18 mouse cellular contexts compared by ENCODE assay signal in genomic region chr9:92586025-92586424, GRCm38 (mm10). TPM values are rescaled to one million over a fixed set of nuclear protein-coding genes. Genes with fewer than 3 reads are reported as not detected.
A peak's percentile ranks its signal among the peaks of the same experiment; 100 is the strongest.
DNase-seq lines count a peak whose midpoint lies in the region; ATAC-seq and TF ChIP-seq lines count a peak whose summit lies in the region.
"Had no signal": no experiment of that assay in that cellular context is flagged by ENCODE, and none has a peak within 500 bp of the region (broad histone marks: within the 10 kb centered on the region; RNA-seq: fewer than 3 reads in every experiment).

No protein-coding gene starts in this region.

- no peaks in the 10 kb centered on the region for H3K9me3 ChIP-seq in forebrain, embryonic 14.5 days (replicated peaks; ENCODE audit: control insufficient read depth, low read length)
- H3K9me3 ChIP-seq in forebrain, embryonic 10.5 days: no peaks in the 10 kb centered on the region
- no peaks in the 10 kb centered on the region for H3K9me3 ChIP-seq in hindbrain, embryonic 13.5 days
- no peaks in the 10 kb centered on the region for H3K9me3 ChIP-seq in hindbrain, embryonic 14.5 days (ENCODE audit: control insufficient read depth, low read length)
- no peaks in the 10 kb centered on the region for H3K9me3 ChIP-seq in midbrain, embryonic 13.5 days
- no peaks in the 10 kb centered on the region for H3K9me3 ChIP-seq in midbrain, postnatal 0 days (ENCODE audit: low read length)
- H3K9me3 ChIP-seq: embryonic facial prominence, embryonic 10.5 days; heart, embryonic 12.5 days; hindbrain, embryonic 12.5 days had no signal

- H3K36me3 ChIP-seq in forebrain, embryonic 14.5 days (ENCODE audit: control insufficient read depth, insufficient read depth, low read length): peaks cover 11% of the 10 kb centered on the region; the same call in 1 of the 2 replicates
- peaks cover 52% of the 10 kb centered on the region for H3K36me3 ChIP-seq in forebrain, embryonic 10.5 days (replicated peaks)
- peaks cover 19% of the 10 kb centered on the region for H3K36me3 ChIP-seq in hindbrain, embryonic 13.5 days
- H3K36me3 ChIP-seq in hindbrain, embryonic 14.5 days (replicated peaks; ENCODE audit: control insufficient read depth, insufficient read depth): peaks cover 20% of the 10 kb centered on the region; the same call in 1 of the 2 replicates
- peaks cover 12% of the 10 kb centered on the region for H3K36me3 ChIP-seq in midbrain, embryonic 13.5 days
- no peaks in the 10 kb centered on the region for H3K36me3 ChIP-seq in midbrain, postnatal 0 days (ENCODE audit: insufficient read depth, low read length)

- no peak overlapping the region for H3K27ac ChIP-seq in forebrain, embryonic 14.5 days (ENCODE audit: low read depth, low read length)
- H3K27ac ChIP-seq in forebrain, embryonic 10.5 days: no peak overlapping the region
- no peak overlapping the region for H3K27ac ChIP-seq in hindbrain, embryonic 13.5 days
- H3K27ac ChIP-seq in hindbrain, embryonic 14.5 days: no peak overlapping the region
- no peak overlapping the region for H3K27ac ChIP-seq in midbrain, embryonic 13.5 days
- H3K27ac ChIP-seq in midbrain, postnatal 0 days (ENCODE audit: low read depth, low read length): no peak overlapping the region
- H3K27ac ChIP-seq: embryonic facial prominence, embryonic 10.5 days; hindbrain, embryonic 12.5 days had no signal

- 59% methylated on average over 1 of the region's 1 CpGs for WGBS in forebrain, embryonic 14.5 days
- WGBS in forebrain, embryonic 10.5 days: 90% methylated on average over 1 of the region's 1 CpGs
- 57% methylated on average over 1 of the region's 1 CpGs for WGBS in hindbrain, embryonic 13.5 days
- 43% methylated on average over 1 of the region's 1 CpGs for WGBS in hindbrain, embryonic 14.5 days
- 36% methylated on average over 1 of the region's 1 CpGs for whole genome bisulfite sequencing in midbrain, embryonic 13.5 days
- 38% methylated on average over 1 of the region's 1 CpGs for WGBS in midbrain, postnatal 0 days

- no peaks in the 10 kb centered on the region for H3K4me1 ChIP-seq in forebrain, embryonic 14.5 days (ENCODE audit: control insufficient read depth, insufficient read depth, low read length)
- no peaks in the 10 kb centered on the region for H3K4me1 ChIP-seq in forebrain, embryonic 10.5 days
- no peaks in the 10 kb centered on the region for H3K4me1 ChIP-seq in hindbrain, embryonic 13.5 days (replicated peaks)
- H3K4me1 ChIP-seq in hindbrain, embryonic 14.5 days (replicated peaks; ENCODE audit: control insufficient read depth, insufficient read depth, low read length): no peaks in the 10 kb centered on the region
- H3K4me1 ChIP-seq in midbrain, embryonic 13.5 days (replicated peaks): 0 out of 2 replicates have a peak, but pooled peaks cover 2% of the 10 kb centered on the region
- H3K4me1 ChIP-seq in midbrain, postnatal 0 days (ENCODE audit: insufficient read depth, low read length): no peaks in the 10 kb centered on the region
- H3K4me1 ChIP-seq: hindbrain, embryonic 12.5 days had no signal

- no peak overlapping the region for H3K4me3 ChIP-seq in forebrain, embryonic 14.5 days (ENCODE audit: low read depth, low read length)
- H3K4me3 ChIP-seq in forebrain, embryonic 10.5 days: no peak overlapping the region
- H3K4me3 ChIP-seq in hindbrain, embryonic 13.5 days: no peak overlapping the region
- H3K4me3 ChIP-seq in hindbrain, embryonic 14.5 days (replicated peaks; ENCODE audit: low read length): no peak overlapping the region
- no peak overlapping the region for H3K4me3 ChIP-seq in midbrain, embryonic 13.5 days (replicated peaks)
- H3K4me3 ChIP-seq in midbrain, postnatal 0 days (ENCODE audit: low read depth, low read length): no peak overlapping the region
- H3K4me3 ChIP-seq: embryonic facial prominence, embryonic 10.5 days; heart, embryonic 12.5 days; hindbrain, embryonic 12.5 days had no signal

- ATAC-seq in forebrain, embryonic 14.5 days: 0 out of 2 replicates have a peak, but pooled peaks have one; percentile 34
- 0 out of 2 replicates have a peak, but pooled peaks have one; percentile 65 for ATAC-seq in hindbrain, embryonic 13.5 days (ENCODE audit: low FRiP score)
- no peak for ATAC-seq in hindbrain, embryonic 14.5 days (ENCODE audit: low FRiP score)
- ATAC-seq in midbrain, embryonic 13.5 days: peak; percentile 56; the same call in 1 of the 2 replicates
- peak; percentile 20; the same call in 1 of the 2 replicates for ATAC-seq in midbrain, postnatal 0 days (ENCODE audit: low FRiP score)
- ATAC-seq in megakaryocyte, adult 5-6 weeks (ENCODE audit: poor library complexity, severe bottlenecking): no peak
- ATAC-seq: activated CD4-positive, CD25-positive, alpha-beta regulatory T cell, adult 4 months; intestine, embryonic 16.5 days had no signal

- H3K9ac ChIP-seq in forebrain, embryonic 14.5 days (ENCODE audit: low read length): no peak overlapping the region
- no peak overlapping the region for H3K9ac ChIP-seq in hindbrain, embryonic 13.5 days
- no peak overlapping the region for H3K9ac ChIP-seq in hindbrain, embryonic 14.5 days
- no peak overlapping the region for H3K9ac ChIP-seq in midbrain, embryonic 13.5 days (replicated peaks)
- no peak overlapping the region for H3K9ac ChIP-seq in midbrain, postnatal 0 days (replicated peaks; ENCODE audit: low read length, poor library complexity, severe bottlenecking)
- H3K9ac ChIP-seq: heart, embryonic 12.5 days; hindbrain, embryonic 12.5 days had no signal

- DNase-seq in forebrain, embryonic 14.5 days (ENCODE audit: low spot score): no peak
- no peak for DNase-seq in forebrain, embryonic 10.5 days (ENCODE audit: extremely low spot score, low spot score)
- DNase-seq in hindbrain, embryonic 14.5 days (ENCODE audit: low spot score): no peak
- no peak for DNase-seq in midbrain, postnatal 0 days (ENCODE audit: low spot score)
- DNase-seq: adrenal gland, postnatal 14 days; cerebellum, adult 18-20 months; cerebellum, postnatal 10 days; gastrocnemius, postnatal 14 days; heart, postnatal 36 days had no signal

- no peak overlapping the region for H3K4me2 ChIP-seq in forebrain, embryonic 14.5 days (ENCODE audit: low read length)
- H3K4me2 ChIP-seq in hindbrain, embryonic 13.5 days: no peak overlapping the region
- H3K4me2 ChIP-seq in hindbrain, embryonic 14.5 days (replicated peaks): no peak overlapping the region
- H3K4me2 ChIP-seq in midbrain, embryonic 13.5 days (replicated peaks): no peak overlapping the region
- no peak overlapping the region for H3K4me2 ChIP-seq in midbrain, postnatal 0 days (ENCODE audit: low read depth, low read length, poor library complexity, severe bottlenecking)
- H3K4me2 ChIP-seq: heart, embryonic 12.5 days; hindbrain, embryonic 12.5 days had no signal

- no peaks in the 10 kb centered on the region for H3K27me3 ChIP-seq in forebrain, embryonic 14.5 days (replicated peaks; ENCODE audit: control insufficient read depth, insufficient read depth, low read length)
- no peaks in the 10 kb centered on the region for H3K27me3 ChIP-seq in forebrain, embryonic 10.5 days (ENCODE audit: poor library complexity, severe bottlenecking)
- H3K27me3 ChIP-seq in hindbrain, embryonic 13.5 days: no peaks in the 10 kb centered on the region
- no peaks in the 10 kb centered on the region for H3K27me3 ChIP-seq in hindbrain, embryonic 14.5 days (ENCODE audit: control insufficient read depth, insufficient read depth, low read length)
- H3K27me3 ChIP-seq in midbrain, embryonic 13.5 days: no peaks in the 10 kb centered on the region
- H3K27me3 ChIP-seq in midbrain, postnatal 0 days (ENCODE audit: insufficient read depth, low read length): no peaks in the 10 kb centered on the region
- H3K27me3 ChIP-seq: heart, embryonic 12.5 days; hindbrain, embryonic 12.5 days had no signal

- no peak for TF ChIP-seq CTCF in midbrain, postnatal 0 days (IDR thresholded peaks at IDR 0.05)

RNA-seq across cellular contexts. Expression of gene Plod2, which starts 44.0 kb away (rescaled TPM):
- 10.4 and 11.0 TPM in 2 replicates for polyA plus RNA-seq in forebrain, embryonic 14.5 days (2014; fragmentation: Nextera tagmentation; extraction: Ambion mirVana)
- polyA plus RNA-seq in forebrain, embryonic 10.5 days (2016; fragmentation: Nextera tagmentation; extraction: Ambion mirVana): 22.1 and 25.4 TPM in 2 replicates
- 16.0 and 17.0 TPM in 2 replicates for polyA plus RNA-seq in hindbrain, embryonic 13.5 days (2015; fragmentation: Nextera tagmentation; extraction: Ambion mirVana)
- 14.9 and 17.2 TPM in 2 replicates for polyA plus RNA-seq in hindbrain, embryonic 14.5 days (2014; fragmentation: Nextera tagmentation; extraction: Ambion mirVana)
- polyA plus RNA-seq in midbrain, embryonic 13.5 days (2015; fragmentation: Nextera tagmentation; extraction: Ambion mirVana): 10.7 and 11.1 TPM in 2 replicates
- 13.4 and 15.2 TPM in 2 replicates for total RNA-seq in midbrain, postnatal 0 days (2014; rRNA removed)
- 5.3 and 6.3 TPM in 2 replicates for polyA plus RNA-seq in midbrain, postnatal 0 days (2015; fragmentation: Nextera tagmentation; extraction: Ambion mirVana)
- total RNA-seq in megakaryocyte, adult 5-6 weeks (2015): 0.36 and 0.66 TPM in 2 replicates
- 0.18 and 1.1 TPM in 2 replicates for total RNA-seq in megakaryocyte, adult 5-6 weeks (2017)
- total RNA-seq: MEL had no signal

Comparison
In these comparisons a context has a peak if more than half of its experiments do, and no peak if none do; other contexts are left out.
1. ATAC-seq: peak in forebrain, embryonic 14.5 days (single experiment), hindbrain, embryonic 13.5 days (single experiment), midbrain, embryonic 13.5 days (single experiment) and midbrain, postnatal 0 days (single experiment); none in hindbrain, embryonic 14.5 days (single experiment) and megakaryocyte, adult 5-6 weeks (single experiment).